Mouse (Mus musculus) frontal cortex, postnatal 25 days (tissue): ENCODE measurements at regions not wholly inside any gene's neighbourhood (a gene's known extent, or its start where the extent isn't known, plus 50 kb on each side); places are given as distances from the start of the nearest gene placed in this dataset.

ENCODE experiments used
- DNase-seq, 2 experiments: peaks; one replicate each; pipeline ENCODE4 v3.0.0; 2022; ENCODE audit warnings: low spot score in 2 of 2

GRCm38 (mm10) chr10:118622916-118623315 lies 182.1 kb downstream of the Ifng start:
- DNase-seq: no peak

GRCm38 (mm10) chr10:118624368-118624767 lies 183.5 kb downstream of the Ifng start:
- no peak for DNase-seq

- no peak for DNase-seq
These were observed 187.2 kb downstream of the Ifng start for GRCm38 (mm10) chr10:118628000-118628399.

GRCm38 (mm10) chr10:118629360-118630040 lies 188.7 kb downstream of the Ifng start:
- DNase-seq: no peak

- no peak for DNase-seq
These were observed 190.9 kb downstream of the Ifng start for GRCm38 (mm10) chr10:118631786-118632185.

- DNase-seq: no peak
These were observed 191.3 kb downstream of the Ifng start for GRCm38 (mm10) chr10:118632187-118632586.

- DNase-seq: no peak
These were observed 192.6 kb downstream of the Ifng start for GRCm38 (mm10) chr10:118633429-118633828.

- DNase-seq: no peak
These were observed 198.3 kb downstream of the Ifng start for GRCm38 (mm10) chr10:118639097-118639496.

- no peak for DNase-seq
These were observed 199.4 kb downstream of the Ifng start for GRCm38 (mm10) chr10:118640121-118640809.

- DNase-seq: no peak
These were observed 200.1 kb downstream of the Ifng start for GRCm38 (mm10) chr10:118640810-118641427.

GRCm38 (mm10) chr10:118643622-118644021 lies 202.8 kb downstream of the Ifng start:
- DNase-seq: no peak

GRCm38 (mm10) chr10:118648111-118648510 lies 207.3 kb downstream of the Ifng start:
- DNase-seq: no peak

GRCm38 (mm10) chr10:118656561-118656960 lies 213.4 kb downstream of the Dyrk2 start:
- no peak for DNase-seq

GRCm38 (mm10) chr10:118666009-118666408 lies 204.0 kb downstream of the Dyrk2 start:
- no peak for DNase-seq

GRCm38 (mm10) chr10:118675816-118676465 lies 194.1 kb downstream of the Dyrk2 start:
- DNase-seq: no peak

- DNase-seq: no peak
These were observed 191.1 kb downstream of the Dyrk2 start for GRCm38 (mm10) chr10:118678750-118679418.

- no peak for DNase-seq
These were observed 190.5 kb downstream of the Dyrk2 start for GRCm38 (mm10) chr10:118679507-118679906.

- no peak for DNase-seq
These were observed 189.1 kb downstream of the Dyrk2 start for GRCm38 (mm10) chr10:118680896-118681295.

- DNase-seq: no peak
These were observed 186.7 kb downstream of the Dyrk2 start for GRCm38 (mm10) chr10:118683356-118683755.

- no peak for DNase-seq
These were observed 170.7 kb downstream of the Dyrk2 start for GRCm38 (mm10) chr10:118699292-118699691.

GRCm38 (mm10) chr10:118700115-118700514 lies 169.9 kb downstream of the Dyrk2 start:
- DNase-seq: no peak

- DNase-seq: no peak
These were observed 164.0 kb downstream of the Dyrk2 start for GRCm38 (mm10) chr10:118706020-118706419.
